Mouse (Mus musculus) CH12.LX (cell line): ENCODE measurements at regions not wholly inside any gene's neighbourhood (a gene's known extent, or its start where the extent isn't known, plus 50 kb on each side); places are given as distances from the start of the nearest gene placed in this dataset.

Experiments
- DNase-seq: peaks from one replicate; pipeline ENCODE4 v3.0.0-alpha.2; 2013; ENCODE audit errors: extremely low read depth
- H3K27ac ChIP-seq: 2 replicates; pipeline ENCODE4 v1.5.1; 2012; ENCODE audit warnings: low read depth, mild to moderate bottlenecking, control low read depth, moderate library complexity; ENCODE audit not compliant: insufficient read depth
- H3K27me3 ChIP-seq: replicated peaks from 2 replicates; pipeline ENCODE3; 2012; ENCODE audit warnings: inconsistent platforms
- H3K36me3 ChIP-seq, 2 experiments: replicated peaks in 1 of 2; 2 replicates each; pipeline versions ENCODE3 to v1.6.1; 2012; ENCODE audit warnings: inconsistent platforms in 1 of 2, low read length in 1 of 2, mild to moderate bottlenecking in 1 of 2, mixed read lengths in 1 of 2, moderate library complexity in 1 of 2; ENCODE audit not compliant: control insufficient read depth in 1 of 2, insufficient read depth in 1 of 2
- H3K4me1 ChIP-seq, 2 experiments: 2 replicates each; pipeline ENCODE4 v1.6.1; 2012; ENCODE audit warnings: inconsistent platforms in 1 of 2, moderate library complexity in 1 of 2; ENCODE audit not compliant: insufficient read depth in 2 of 2, control insufficient read depth in 1 of 2
- H3K4me2 ChIP-seq: 2 replicates; pipeline ENCODE4 v1.6.1; 2012; ENCODE audit warnings: low read depth, mild to moderate bottlenecking, control low read depth; ENCODE audit not compliant: poor library complexity, insufficient read depth, severe bottlenecking
- H3K4me3 ChIP-seq, 3 experiments: fragments of 150-350 bp in 1 of 3; sonication (generic) in 1 of 3; replicated peaks in 1 of 3; 2 replicates each; pipeline versions ENCODE3 to v1.5.1; 2011 to 2012; ENCODE audit warnings: low read depth in 2 of 3, low read length in 2 of 3, mild to moderate bottlenecking in 2 of 3, moderate library complexity in 2 of 3, control low read depth in 1 of 3, improper control_type of control experiment in 1 of 3, inconsistent platforms in 1 of 3, mixed read lengths in 1 of 3; ENCODE audit not compliant: poor library complexity in 1 of 3
- H3K79me2 ChIP-seq: replicated peaks from 2 replicates; pipeline ENCODE4 v1.6.1; 2012; ENCODE audit warnings: mild to moderate bottlenecking, moderate library complexity; ENCODE audit not compliant: control insufficient read depth, poor library complexity, insufficient read depth, severe bottlenecking; ENCODE audit errors: extremely low read depth
- H3K9ac ChIP-seq: 2 replicates; pipeline ENCODE4 v1.6.1; 2012; ENCODE audit warnings: low read depth, mild to moderate bottlenecking, control low read depth, moderate library complexity; ENCODE audit not compliant: insufficient read depth
- H3K9me3 ChIP-seq: replicated peaks from 2 replicates; pipeline ENCODE3; 2012; ENCODE audit warnings: low read length, inconsistent platforms, mixed read lengths
- CTCF ChIP-seq, 2 experiments: IDR thresholded peaks in 1 of 2; conservative IDR thresholded peaks in 1 of 2; 2 replicates each; pipeline ENCODE4 v1.5.1; 2011 to 2012; ENCODE audit warnings: low read depth in 2 of 2, low read length in 2 of 2, improper control_type of control experiment in 1 of 2, inconsistent platforms in 1 of 2, mild to moderate bottlenecking in 1 of 2, moderate library complexity in 1 of 2
- ELF1 ChIP-seq: IDR thresholded peaks from 2 replicates; pipeline ENCODE4 v1.6.1; 2014; ENCODE audit warnings: low read depth, mild to moderate bottlenecking, inconsistent platforms, low read length, improper control_type of control experiment
- EP300 ChIP-seq: IDR thresholded peaks from 2 replicates; pipeline ENCODE4 v1.6.1; 2011; ENCODE audit warnings: low read length, improper control_type of control experiment
- ETS1 ChIP-seq: conservative IDR thresholded peaks from 2 replicates; pipeline ENCODE4 v1.6.1; 2012; ENCODE audit warnings: low read depth, mild to moderate bottlenecking, inconsistent platforms, low read length, improper control_type of control experiment, moderate library complexity
- MAFK ChIP-seq: IDR thresholded peaks from 2 replicates; pipeline ENCODE4 v1.6.1; 2011; ENCODE audit warnings: low read length, improper control_type of control experiment; ENCODE audit not compliant: insufficient replicate concordance
- MAZ ChIP-seq: IDR thresholded peaks from 2 replicates; pipeline ENCODE4 v1.6.1; 2012; ENCODE audit warnings: low read depth, mild to moderate bottlenecking, inconsistent platforms, low read length, improper control_type of control experiment, moderate library complexity
- POLR2A ChIP-seq: IDR thresholded peaks from 2 replicates; pipeline ENCODE4 v1.6.1; 2011; ENCODE audit warnings: low read depth, mild to moderate bottlenecking, improper control_type of control experiment, low read length
- POLR2AphosphoS2 ChIP-seq: IDR thresholded peaks from 2 replicates; pipeline ENCODE4 v1.6.1; 2011; ENCODE audit warnings: low read depth, low read length, improper control_type of control experiment
- RAD21 ChIP-seq: IDR thresholded peaks from 2 replicates; pipeline ENCODE4 v1.6.1; 2011; ENCODE audit warnings: low read depth, mild to moderate bottlenecking, low read length, improper control_type of control experiment, moderate library complexity
- RCOR1 ChIP-seq: conservative IDR thresholded peaks from 2 replicates; pipeline ENCODE4 v1.6.1; 2012; ENCODE audit warnings: low read depth, mild to moderate bottlenecking, inconsistent platforms, low read length, improper control_type of control experiment
- SIN3A ChIP-seq: IDR thresholded peaks from 2 replicates; pipeline ENCODE4 v1.6.1; 2012; ENCODE audit warnings: low read length, improper control_type of control experiment, inconsistent platforms
- SMC3 ChIP-seq: IDR thresholded peaks from 2 replicates; pipeline ENCODE4 v1.6.1; 2011; ENCODE audit warnings: low read depth, low read length, improper control_type of control experiment
- UBTF ChIP-seq: IDR thresholded peaks from 2 replicates; pipeline ENCODE4 v1.6.1; 2012; ENCODE audit warnings: low read depth, mild to moderate bottlenecking, inconsistent platforms, low read length, improper control_type of control experiment, moderate library complexity
- ZKSCAN1 ChIP-seq: IDR thresholded peaks from 2 replicates; pipeline ENCODE4 v1.6.1; 2012; ENCODE audit warnings: low read depth, inconsistent platforms, low read length, improper control_type of control experiment, borderline replicate concordance
- dilution Hi-C: fragments of 300-500 bp; cut with MboI; formaldehyde crosslinking; loops from 2 replicates; pipeline ENCODE4 v1.14.3; 2020; ENCODE audit warnings: low sequenced_read_pairs; ENCODE audit not compliant: extremely low pct_unique_long_range_greater_than_20kb, extremely low pct_ligation_motif_present
- in situ Hi-C: fragments of 300-500 bp; cut with MboI; formaldehyde crosslinking; loops from 3 replicates; pipeline ENCODE4 v1.14.3; 2019; ENCODE audit warnings: low sequenced_read_pairs, low pct_ligation_motif_present, low pct_unique_long_range_greater_than_20kb, mixed read lengths

DNA sequence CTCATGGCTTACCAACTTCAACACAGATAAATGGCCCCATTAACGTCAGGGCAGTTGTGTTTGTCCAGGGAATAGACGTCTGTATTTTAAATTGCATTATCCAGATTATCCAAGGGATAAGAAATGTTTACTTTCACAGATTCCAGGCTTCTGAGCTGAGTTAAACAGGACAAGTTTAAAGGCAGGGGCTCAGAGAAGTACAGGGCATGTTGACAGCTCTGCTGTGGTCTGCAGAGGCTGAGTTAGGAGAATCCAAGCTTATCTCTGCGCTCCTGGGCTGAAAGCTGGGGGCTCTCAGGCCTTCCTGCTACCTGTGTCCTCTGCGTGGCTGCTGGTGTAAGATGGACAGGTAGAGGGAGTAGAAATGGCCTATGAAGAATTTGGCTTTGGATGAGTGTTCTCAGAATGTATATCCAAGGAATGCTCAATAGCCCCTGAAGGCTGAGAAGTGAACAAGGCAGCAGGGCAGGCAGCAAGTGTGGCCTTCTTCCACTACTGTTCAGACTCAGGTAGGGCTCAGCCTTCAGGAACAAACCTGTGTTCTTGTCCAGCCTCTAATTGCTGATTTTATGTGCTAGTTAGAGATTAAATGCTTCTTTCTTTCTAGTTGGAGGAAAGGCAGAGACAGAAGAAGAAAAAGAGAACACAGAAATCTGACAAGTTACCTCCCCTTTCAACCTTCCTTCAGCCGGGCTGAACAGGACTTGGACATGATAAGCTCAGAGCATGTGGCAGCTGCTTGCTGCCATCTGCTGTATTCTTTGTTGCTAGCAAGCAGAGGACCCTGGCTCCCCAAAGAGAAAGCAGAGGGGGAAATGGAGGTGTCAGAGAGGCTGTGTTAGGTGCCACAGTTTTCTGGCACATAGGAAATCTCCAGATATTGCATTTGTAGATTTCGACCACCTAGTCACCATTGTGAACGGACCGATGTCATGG is 77.9 kb upstream of the Grem2 start:
- dilution Hi-C loops = no loop called here

DNA sequence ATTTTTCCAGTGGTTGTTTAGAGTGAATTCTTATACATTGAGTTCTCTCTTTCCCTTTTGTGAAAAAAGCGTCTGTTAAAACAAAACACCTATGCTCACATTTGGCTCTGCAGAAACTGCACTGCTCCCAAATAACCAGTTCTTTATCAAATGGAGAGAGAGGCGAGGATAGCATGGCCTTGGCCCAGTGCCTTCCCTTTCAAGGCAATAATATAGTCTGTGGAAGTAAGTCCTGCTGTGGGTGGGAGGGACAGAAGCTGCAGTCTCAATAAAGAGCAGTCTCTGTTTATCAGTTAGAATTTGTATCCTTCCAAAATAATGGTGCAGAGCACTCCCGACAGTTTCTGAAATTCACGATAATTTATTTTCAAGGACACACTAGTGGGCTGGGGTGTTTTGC is 70.9 kb upstream of the Grem2 start:
- Histone ChIP-seq H3K27ac (no peak overlapping the region), H3K36me3 (no peaks in the 10 kb centered on the region), H3K4me1 (no peaks in the 10 kb centered on the region), H3K79me2 (no peaks in the 10 kb centered on the region), H3K9me3 (no peaks in the 10 kb centered on the region), H3K9ac (no peak overlapping the region), H3K4me2 (no peak overlapping the region), H3K27me3 (no peaks in the 10 kb centered on the region), H3K4me3 (no peak overlapping the region)
- in situ Hi-C loops = no loop called here
- dilution Hi-C loops = no loop called here
- DNase-seq = no peak
- no peak for TF ChIP-seq UBTF
- no peak for TF ChIP-seq MAZ
- TF ChIP-seq MAFK = no peak
- TF ChIP-seq POLR2AphosphoS2 = no peak
- no peak for TF ChIP-seq ETS1
- no peak for TF ChIP-seq ELF1
- no peak for TF ChIP-seq CTCF (conservative IDR thresholded peaks at IDR 0.05 in 1 of 2, IDR thresholded peaks at IDR 0.05 in 1 of 2; ENCODE audit: low read depth in 2 of 2, low read length in 2 of 2)
- no peak for TF ChIP-seq POLR2A
- no peak for TF ChIP-seq EP300
- no peak for TF ChIP-seq SIN3A
- no peak for TF ChIP-seq ZKSCAN1
- no peak for TF ChIP-seq RAD21

More for the DNA sequence above, 77.9 kb upstream of the Grem2 start:
- Histone ChIP-seq H3K4me1 (no peaks in the 10 kb centered on the region), H3K9ac (no peak overlapping the region), H3K27ac (no peak overlapping the region), H3K79me2 (no peaks in the 10 kb centered on the region), H3K4me2 (no peak overlapping the region), H3K9me3 (no peaks in the 10 kb centered on the region), H3K27me3 (no peaks in the 10 kb centered on the region), H3K4me3 (no peak overlapping the region), H3K36me3 (no peaks in the 10 kb centered on the region)
- in situ Hi-C loops = no loop called here
- TF ChIP-seq SMC3 (peak; percentile 19), POLR2A (no peak), RAD21 (peak; percentile 35), CTCF (conservative IDR thresholded peaks at IDR 0.05 in 1 of 2, IDR thresholded peaks at IDR 0.05 in 1 of 2; ENCODE audit: low read depth in 2 of 2, low read length in 2 of 2) (peak in 1 of 2 experiments; percentile 35; a peak in 2 of 4 replicates), RCOR1 (no peak)
- peak; percentile 21 for DNase-seq
